Mouse (Mus musculus): ENCODE measurements at regions not wholly inside any gene's neighbourhood (a gene's known extent, or its start where the extent isn't known, plus 50 kb on each side); places are given as distances from the start of the nearest gene placed in this dataset.

- no peak for DNase-seq (ENCODE audit: low read depth, low spot score)
These were observed 129.6 kb downstream of the Ddx11 start for GRCm38 (mm10) chr17:66252926-66253325.

- no peak for DNase-seq (ENCODE audit: low read depth, low spot score)
These were observed 136.4 kb downstream of the Ddx11 start for GRCm38 (mm10) chr17:66259697-66260096.

DNA sequence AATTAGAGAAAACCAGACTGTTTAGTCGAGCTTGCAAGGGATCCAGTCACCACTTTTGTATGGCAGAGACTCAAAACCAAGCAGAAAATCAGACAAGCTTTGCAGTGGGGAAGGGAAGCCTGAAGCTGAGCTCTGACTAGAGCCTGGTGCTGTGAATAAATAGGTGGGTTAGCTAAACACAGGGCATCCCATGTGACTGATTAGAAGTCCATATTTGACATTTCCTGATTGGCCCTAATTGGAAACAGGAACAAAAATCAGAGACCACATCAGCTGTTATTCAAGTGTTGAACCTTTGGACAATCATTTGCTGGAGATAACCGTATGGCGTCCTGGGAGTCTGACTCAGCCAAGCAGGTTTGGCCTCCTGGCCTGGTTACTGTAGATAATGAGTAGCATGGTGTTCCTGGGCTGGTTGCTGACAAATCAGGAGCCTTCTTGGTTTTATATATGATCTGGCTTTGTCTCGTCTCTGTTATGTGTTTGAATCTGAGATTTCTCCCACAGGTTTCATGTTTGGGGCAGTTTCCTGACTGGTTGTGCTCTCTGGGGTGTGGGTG lies 139.4 kb downstream of the Ddx11 start:
- no peak for DNase-seq (ENCODE audit: low read depth, low spot score)

- no peak for DNase-seq (ENCODE audit: low read depth, low spot score)
These were observed 140.1 kb downstream of the Ddx11 start for GRCm38 (mm10) chr17:66263405-66263804.

DNA sequence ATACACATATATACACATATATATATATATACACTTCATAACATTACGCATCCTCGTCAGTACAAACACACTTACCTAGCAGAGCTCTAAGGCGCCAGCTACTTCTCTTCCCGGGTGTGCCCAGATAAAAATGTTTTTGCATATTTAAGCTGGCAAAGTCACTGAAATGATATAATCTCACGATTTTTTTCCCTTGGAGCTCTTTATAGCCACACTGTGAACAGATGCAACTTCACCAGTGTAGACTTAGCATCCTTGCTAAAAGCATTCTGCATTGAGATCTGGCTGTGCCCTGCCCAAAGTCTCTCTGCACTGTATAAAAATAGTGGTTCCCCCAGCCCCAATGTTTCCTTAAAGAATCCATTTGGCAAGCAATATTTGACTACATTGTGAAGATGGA lies 143.5 kb downstream of the Ddx11 start:
- DNase-seq (ENCODE audit: low read depth, low spot score): no peak

DNA sequence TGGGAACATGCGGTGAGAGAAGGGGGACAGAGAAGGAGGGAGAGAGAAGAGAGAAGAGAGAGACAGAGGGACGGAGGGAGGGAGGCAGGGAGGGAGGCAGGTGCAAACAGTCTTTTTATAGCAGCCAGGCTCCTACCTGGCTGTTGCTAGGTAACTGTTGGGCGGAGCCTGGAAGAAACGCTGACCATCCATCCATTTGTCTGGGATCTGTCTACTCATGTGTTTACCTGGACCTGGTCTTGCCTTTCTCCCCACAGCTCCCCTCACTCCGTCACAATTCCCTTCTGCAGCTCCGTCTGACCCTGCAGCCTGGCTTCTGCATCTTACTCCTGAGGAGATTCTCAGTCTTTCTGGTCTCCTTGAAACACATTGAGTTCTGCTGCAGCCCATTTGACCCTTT lies 144.5 kb downstream of the Ddx11 start:
- DNase-seq (ENCODE audit: low read depth, low spot score): no peak

- no peak for DNase-seq (ENCODE audit: low read depth, low spot score)
These were observed 146.2 kb downstream of the Ddx11 start for GRCm38 (mm10) chr17:66269567-66269966.

- no peak for DNase-seq (ENCODE audit: low read depth, low spot score)
These were observed 148.6 kb downstream of the Ddx11 start for GRCm38 (mm10) chr17:66271906-66272305.

- peak; percentile 60 for DNase-seq (ENCODE audit: low read depth, low spot score)
These were observed 153.5 kb downstream of the Ddx11 start for GRCm38 (mm10) chr17:66276778-66277177.

DNA sequence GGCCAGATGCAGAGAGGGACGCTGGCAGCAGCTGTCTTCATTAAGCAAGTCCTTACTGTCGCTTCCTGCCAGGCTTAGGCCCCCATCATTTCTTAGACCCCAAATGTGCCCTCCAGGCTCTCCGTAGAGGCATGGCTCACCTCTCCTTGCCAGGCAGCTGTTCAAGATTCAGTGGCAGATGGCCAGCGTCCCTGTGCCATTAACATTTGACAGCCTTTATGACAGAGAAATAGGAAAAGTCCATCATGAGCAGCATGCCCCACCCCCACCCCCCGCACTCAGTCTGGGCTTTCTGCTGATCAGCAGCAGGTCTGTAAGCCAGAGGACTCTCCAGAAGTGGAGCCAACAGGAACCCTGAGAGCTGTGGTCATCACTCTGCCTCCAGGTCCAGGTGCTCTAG lies 154.7 kb downstream of the Ddx11 start:
- DNase-seq (ENCODE audit: low read depth, low spot score): peak; percentile 22

DNA sequence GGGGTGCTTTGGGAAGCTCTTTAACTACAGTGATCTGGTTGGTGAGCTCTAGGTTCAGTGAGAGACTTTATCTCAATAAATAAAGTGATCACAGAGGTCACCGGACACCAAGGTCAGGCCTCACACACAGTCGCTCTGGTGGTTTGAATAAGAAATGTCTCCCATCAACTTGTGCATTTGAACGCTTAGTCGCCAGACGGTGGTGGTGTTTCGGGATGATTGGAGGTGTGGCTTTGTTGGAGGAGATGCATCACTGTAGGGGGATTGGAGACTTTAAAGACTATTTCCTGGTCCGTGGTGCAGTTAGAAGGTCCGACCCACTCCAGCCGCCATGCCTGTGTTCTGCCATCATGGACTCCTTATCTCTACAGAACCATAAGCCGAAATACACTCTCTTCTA lies 162.0 kb downstream of the Ddx11 start:
- no peak for DNase-seq (ENCODE audit: low read depth, low spot score)
